Mouse (Mus musculus): Measurements from ENCODE around the gene Pcbp1.

Pcbp1 gene

DNA sequence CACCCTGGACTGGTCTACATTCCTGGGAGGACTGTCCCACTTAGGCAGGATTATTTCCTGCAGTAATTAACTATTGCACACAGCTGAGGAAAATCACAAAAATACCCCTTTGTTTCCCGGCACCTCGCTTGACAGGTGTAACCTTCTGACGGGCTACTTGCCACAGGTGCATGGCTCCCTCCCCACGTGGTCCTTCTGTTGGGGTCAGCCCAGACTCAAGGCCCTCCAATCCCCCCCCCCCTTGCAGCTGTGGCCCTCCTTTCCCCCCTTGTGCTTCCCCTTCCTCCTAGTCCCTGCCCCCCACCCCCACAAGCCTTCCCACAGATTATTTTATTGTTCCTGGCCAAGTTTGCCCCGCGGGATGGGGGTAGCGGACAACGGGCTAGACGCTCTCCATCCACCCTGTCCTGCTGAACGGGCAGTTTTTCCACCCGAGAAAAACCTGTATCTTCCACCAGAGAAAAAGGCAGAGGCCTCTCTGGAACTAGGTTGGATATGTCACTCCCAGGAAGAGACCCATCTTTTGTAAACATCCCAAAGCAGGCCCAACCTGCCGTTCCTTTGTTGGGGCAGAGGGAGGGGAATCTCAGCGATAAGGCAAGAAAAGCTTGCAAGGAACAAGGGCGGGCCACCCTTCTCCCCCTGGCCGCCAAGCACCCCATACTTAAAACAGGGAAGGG is 2.2 kb downstream of the Pcbp1 start:
- no peak for DNase-seq (ENCODE audit: low spot score in 2 of 2)

DNA sequence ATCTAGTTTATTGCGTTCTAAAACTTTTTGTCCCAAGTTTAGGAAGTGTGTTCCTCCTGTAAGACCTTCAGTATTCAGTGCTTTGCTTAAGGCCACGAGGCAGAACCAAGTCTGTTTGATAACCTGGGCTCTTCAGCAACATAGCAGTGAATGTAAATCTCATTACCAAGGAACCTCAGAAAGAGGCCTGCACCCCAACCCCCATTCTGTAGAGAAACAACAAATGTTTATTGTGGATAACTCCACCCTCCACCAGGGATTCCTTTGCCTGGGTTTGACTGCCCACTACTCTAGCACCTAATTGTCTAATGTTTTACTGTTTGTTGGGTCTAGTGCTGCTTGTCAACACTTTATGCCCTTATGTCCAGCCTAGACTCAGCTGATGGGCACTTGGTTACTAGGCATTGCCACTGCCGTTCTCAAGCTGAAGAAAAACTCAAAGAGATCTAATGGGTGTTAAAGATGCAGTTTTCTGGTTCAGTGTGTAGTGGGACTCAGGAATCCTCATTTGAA is 2.8 kb downstream of the Pcbp1 start:
- DNase-seq (ENCODE audit: low spot score in 2 of 2), result no peak

GRCm38 (mm10) chr6:86522001-86522911 is 3.9 kb downstream of the Pcbp1 start:
- no peak for DNase-seq (ENCODE audit: low spot score in 2 of 2)

- no peak for DNase-seq (ENCODE audit: low spot score in 2 of 2)
These were observed 6.3 kb downstream of the Pcbp1 start for GRCm38 (mm10) chr6:86519767-86520345.

GRCm38 (mm10) chr6:86516021-86516420 is 10.1 kb downstream of the Pcbp1 start:
- no peak for DNase-seq (ENCODE audit: low spot score in 2 of 2)

GRCm38 (mm10) chr6:86513296-86513695 is 12.8 kb downstream of the Pcbp1 start:
- DNase-seq (ENCODE audit: low spot score in 2 of 2), result no peak

DNA sequence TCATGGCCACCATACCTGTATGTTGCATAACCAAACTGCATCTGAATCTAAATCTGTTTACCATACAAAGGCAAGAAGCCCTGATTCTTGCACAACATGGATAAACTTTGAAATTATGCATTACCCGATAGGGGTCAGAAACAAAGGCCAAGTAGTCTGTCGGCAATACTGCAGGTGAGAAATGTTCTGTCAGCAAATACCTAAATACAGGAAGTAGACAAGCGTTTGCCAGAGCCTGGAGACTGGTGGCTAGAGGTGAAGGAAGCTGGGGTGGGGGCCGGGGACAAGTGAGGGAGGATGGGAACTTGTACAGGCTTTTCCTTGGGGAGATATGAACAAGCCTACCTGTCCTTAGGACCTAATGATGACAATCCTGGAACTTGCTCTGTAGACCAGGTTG is 15.1 kb downstream of the Pcbp1 start:
- DNase-seq (ENCODE audit: low spot score in 2 of 2), result no peak

DNA sequence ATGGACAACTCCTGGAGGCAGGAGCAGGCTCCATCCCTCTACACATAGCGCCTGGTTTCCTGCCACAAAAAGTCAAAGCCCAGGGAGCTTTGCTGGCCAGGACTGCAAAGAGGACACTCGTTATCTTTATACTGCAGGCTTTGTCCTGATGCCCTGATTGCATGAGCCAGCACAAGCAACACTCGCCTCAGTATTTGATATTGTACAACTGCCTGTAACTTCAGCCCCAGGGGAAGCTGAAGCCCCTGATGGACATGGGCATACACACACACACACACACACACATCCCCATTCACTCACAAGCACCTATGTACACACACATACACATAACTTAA is 16.3 kb downstream of the Pcbp1 start:
- DNase-seq (ENCODE audit: low spot score in 2 of 2), result no peak

DNA sequence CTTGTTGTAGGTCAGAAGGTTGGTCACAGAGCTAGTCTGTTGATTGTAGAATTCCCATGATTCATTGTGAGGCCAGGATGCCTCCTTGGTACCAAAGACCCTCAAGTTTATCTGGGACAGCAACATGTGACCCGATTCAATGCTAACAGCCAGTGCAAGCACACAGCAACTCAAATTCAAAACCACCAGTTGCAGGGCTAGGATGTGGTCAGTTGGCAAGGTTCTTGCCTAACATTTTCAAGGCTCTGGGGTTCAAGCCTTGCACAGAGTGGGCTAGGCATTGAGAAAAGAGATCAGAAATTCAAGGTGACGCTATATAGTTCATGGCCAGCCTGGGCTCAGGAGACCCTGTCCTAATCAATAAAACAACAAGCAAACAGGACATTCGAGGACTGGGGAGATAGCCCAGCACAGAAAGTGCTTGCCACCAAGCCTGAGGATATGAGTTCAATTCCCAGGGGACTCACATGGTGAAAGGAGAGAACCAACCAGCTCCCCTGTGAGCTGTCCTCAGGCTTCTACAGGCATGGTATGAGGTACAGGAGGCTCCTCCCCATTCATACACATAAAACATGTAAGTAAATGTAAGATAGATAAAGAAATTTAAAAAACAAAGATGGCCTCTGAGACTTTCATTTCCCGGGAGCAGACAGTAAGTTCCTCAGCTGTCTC is 16.8 kb downstream of the Pcbp1 start:
- no peak for DNase-seq (ENCODE audit: low spot score in 2 of 2)

DNA sequence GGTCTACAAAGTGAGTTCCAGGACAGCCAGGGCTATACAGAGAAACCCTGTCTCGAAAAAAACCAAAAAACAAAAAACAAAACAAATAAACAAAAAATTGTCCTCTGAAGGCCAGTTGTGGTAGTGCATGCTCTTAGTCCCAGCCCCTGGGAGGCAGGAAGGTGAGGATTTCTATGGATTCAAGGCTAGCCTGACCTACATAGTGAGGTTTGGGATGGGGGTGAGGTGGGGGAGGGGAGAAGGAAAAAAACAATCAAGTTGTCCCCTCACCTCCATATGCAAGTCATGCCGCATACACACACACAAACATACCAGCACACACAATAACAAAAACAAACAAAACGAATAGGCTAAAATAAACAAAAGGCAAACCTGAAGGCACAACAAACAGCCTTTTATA is 17.4 kb downstream of the Pcbp1 start:
- no peak for DNase-seq (ENCODE audit: low spot score in 2 of 2)

- DNase-seq (ENCODE audit: low spot score in 2 of 2), result no peak
These were observed 19.0 kb downstream of the Pcbp1 start for GRCm38 (mm10) chr6:86507116-86507515.

DNA sequence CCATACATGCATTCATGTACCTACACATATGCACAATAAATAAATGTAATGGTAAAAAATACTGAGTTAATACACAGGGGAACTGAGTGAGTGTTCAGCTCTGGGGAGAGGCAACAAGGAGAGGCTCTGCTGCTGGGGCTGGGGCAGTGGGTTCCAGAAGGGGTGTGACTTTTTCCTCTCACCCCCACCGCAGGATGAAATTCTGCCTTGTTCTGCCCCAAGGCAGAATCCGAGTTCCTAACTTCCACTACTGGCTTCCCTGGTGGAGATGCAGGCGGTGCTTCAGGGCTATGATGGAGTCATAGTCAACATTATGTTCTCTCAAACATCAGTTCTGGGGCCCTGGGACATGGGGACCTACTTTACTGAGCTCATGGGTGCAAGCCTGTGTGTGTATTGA is 19.8 kb downstream of the Pcbp1 start:
- no peak for DNase-seq (ENCODE audit: low spot score in 2 of 2)

- DNase-seq (ENCODE audit: low spot score in 2 of 2), result no peak
These were observed 20.4 kb downstream of the Pcbp1 start for GRCm38 (mm10) chr6:86505671-86506070.

- DNase-seq (ENCODE audit: low spot score in 2 of 2), result peak in 1 of 2 experiments; percentile 54
These were observed 22.6 kb downstream of the Pcbp1 start for GRCm38 (mm10) chr6:86503513-86503912.

DNA sequence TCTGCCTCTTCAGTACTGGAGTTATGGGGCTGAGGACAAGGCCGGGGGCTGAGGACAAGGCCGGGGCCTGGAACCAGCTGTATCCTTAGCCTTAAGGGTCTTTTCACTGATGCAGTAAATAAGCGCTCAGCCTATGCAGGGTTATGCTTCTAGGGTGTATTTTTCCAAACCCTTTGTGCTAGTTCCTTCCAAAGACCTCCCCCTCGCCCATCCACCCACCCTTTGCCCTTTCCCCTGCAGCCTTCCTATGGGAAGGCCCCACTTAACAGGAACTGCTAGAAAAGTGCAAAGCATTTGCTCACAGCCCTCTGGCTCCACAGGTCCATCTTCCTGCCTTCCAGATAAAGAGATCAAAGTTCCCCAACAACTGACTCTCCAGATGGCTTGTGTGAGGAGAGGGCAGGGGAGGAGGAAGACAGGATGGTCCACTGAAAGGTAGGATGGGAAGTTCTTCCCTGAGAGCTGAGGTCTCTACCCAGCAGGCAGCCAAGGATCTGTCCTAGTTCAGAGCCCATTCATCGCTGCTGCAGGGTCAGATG is 26.5 kb downstream of the Pcbp1 start:
- DNase-seq (ENCODE audit: low spot score in 2 of 2), result no peak

DNA sequence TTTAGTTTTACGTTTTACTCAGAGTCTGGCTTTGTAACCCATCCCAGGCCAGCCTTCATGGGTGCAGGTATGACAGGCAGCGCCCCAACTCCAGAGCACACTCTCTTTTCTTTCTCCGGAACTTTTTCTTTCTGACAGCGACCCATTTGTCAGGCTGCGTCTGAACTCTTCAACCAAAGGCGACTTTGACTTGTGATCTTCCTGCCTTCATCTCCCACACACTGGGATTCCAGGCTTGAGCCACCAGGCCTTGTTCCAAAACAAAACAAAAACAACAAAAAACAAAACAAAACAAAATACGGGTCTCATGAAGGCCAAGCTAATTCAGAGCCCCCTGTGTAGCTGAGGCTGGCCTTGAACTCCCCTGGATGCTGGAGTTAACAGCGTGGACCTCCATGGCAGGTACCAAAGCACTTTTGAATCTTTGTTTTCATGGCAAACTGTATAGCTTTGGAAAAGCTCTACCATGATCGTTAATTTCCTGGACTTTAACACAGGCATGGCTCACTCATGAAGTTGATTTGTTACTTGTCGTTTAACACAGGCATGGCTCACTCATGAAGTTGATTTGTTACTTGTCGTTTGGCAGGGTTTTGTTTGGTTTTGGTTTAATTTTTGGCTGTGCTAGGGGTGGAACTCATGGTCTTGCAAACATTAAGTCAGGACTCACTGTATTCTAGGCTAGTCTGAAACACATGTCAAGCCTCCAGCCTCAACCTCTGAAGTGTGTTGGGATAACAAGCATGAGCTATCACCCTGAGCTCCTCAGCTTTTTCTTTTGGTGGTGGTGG is 28.0 kb downstream of the Pcbp1 start:
- no peak for DNase-seq (ENCODE audit: low spot score in 2 of 2)

DNA sequence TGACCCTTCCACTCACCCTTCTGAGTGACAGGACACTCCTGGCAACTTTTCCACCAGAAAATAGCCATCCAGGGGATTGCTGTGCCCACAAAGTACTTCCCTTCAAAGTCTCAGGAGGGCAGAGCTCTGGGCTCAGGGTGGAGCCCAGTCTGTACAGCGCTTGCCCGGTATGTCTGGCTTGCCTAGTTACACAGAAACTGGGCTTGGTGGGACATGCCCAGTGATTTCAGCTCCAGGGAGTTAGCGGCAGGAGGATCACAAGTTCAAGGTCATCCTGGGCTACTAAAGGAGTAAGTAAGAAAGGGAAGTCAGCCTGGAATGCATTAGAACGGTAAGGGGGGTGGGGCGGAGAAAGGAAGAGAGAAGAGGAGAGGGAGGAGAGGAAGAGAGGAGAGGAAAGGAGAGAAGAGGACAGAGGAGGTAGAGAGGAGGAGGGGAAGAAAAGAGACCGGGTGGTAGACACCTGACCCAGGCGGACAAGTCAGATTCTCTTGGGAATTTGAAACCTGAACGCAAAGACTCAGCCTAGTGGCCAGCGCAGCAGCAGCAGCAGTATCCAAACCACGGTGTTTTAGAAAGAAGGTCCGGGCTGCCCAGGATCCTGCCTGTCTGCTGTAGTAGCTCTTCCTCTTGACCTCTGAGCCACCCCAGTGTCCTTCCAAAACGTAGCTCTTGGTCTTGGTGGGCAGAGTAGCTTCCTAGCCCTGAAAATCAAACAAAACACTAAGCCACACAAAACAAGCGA is 28.9 kb downstream of the Pcbp1 start:
- DNase-seq (ENCODE audit: low spot score in 2 of 2), result no peak

- no peak for DNase-seq (ENCODE audit: low spot score in 2 of 2)
These were observed 29.5 kb downstream of the Pcbp1 start for GRCm38 (mm10) chr6:86496585-86496984.

DNA sequence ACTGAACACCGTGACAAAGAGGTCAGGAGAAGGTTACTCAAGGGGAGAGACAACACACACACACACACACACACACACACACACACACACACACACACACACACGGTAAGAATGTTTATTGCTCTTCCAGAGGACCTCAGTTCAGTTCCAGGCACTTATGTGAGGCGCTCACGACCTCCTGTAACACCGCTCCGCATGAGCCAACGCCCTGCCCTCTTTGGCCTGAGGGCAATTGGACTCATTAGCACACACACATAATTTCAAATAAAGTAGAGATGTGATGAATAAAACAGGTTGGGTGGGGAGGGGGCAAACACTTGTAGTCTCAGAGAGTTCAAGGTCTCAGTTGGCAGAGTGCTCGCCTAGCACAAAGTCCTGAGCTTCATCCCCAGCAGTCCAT is 30.0 kb downstream of the Pcbp1 start:
- DNase-seq (ENCODE audit: low spot score in 2 of 2), result no peak

- DNase-seq (ENCODE audit: low spot score in 2 of 2), result no peak
These were observed 30.5 kb downstream of the Pcbp1 start for GRCm38 (mm10) chr6:86495661-86496060.
